In genomic region chr3:109858276-109858675, GRCm38 (mm10) we compare ENCODE assay signal across 24 mouse cellular contexts.
DNase-seq lines count a peak whose midpoint lies in the region; ATAC-seq and TF ChIP-seq lines count a peak whose summit lies in the region.
"Had no signal": no experiment of that assay in that cellular context is flagged by ENCODE, and none has a peak within 500 bp of the region (broad histone marks: within the 10 kb centered on the region; RNA-seq: fewer than 3 reads in every experiment).

No protein-coding gene starts in this region.

- H3K4me1 ChIP-seq in hindbrain, postnatal 0 days (ENCODE audit: insufficient read depth, low read length) = no peaks in the 10 kb centered on the region
- no peaks in the 10 kb centered on the region for H3K4me1 ChIP-seq in hindbrain, embryonic 11.5 days (replicated peaks; ENCODE audit: control insufficient read depth, insufficient read depth, low read length)
- H3K4me1 ChIP-seq: embryonic facial prominence, embryonic 12.5 days; heart, embryonic 15.5 days; kidney, embryonic 15.5 days; liver, embryonic 12.5 days had no signal

- no peak overlapping the region for H3K9ac ChIP-seq in hindbrain, postnatal 0 days (replicated peaks; ENCODE audit: low read length)
- no peak overlapping the region for H3K9ac ChIP-seq in hindbrain, embryonic 11.5 days (ENCODE audit: low read depth, low read length)
- H3K9ac ChIP-seq: embryonic facial prominence, embryonic 12.5 days; heart, embryonic 15.5 days; hindbrain, embryonic 14.5 days; kidney, embryonic 15.5 days; liver, embryonic 12.5 days; liver, postnatal 0 days had no signal

- no peak overlapping the region for H3K4me3 ChIP-seq in hindbrain, postnatal 0 days (ENCODE audit: low read length)
- H3K4me3 ChIP-seq in hindbrain, embryonic 11.5 days (ENCODE audit: low read depth, low read length) = no peak overlapping the region
- H3K4me3 ChIP-seq: embryonic facial prominence, embryonic 12.5 days; heart, embryonic 15.5 days; kidney, embryonic 15.5 days; left cerebral cortex, adult 2 months; liver, embryonic 12.5 days had no signal

- H3K9me3 ChIP-seq in hindbrain, postnatal 0 days (ENCODE audit: low read length) = no peaks in the 10 kb centered on the region
- no peaks in the 10 kb centered on the region for H3K9me3 ChIP-seq in hindbrain, embryonic 11.5 days (ENCODE audit: control insufficient read depth, low read length)
- H3K9me3 ChIP-seq: embryonic facial prominence, embryonic 12.5 days; heart, embryonic 15.5 days; kidney, embryonic 15.5 days; liver, embryonic 12.5 days had no signal

- no peaks in the 10 kb centered on the region for H3K36me3 ChIP-seq in hindbrain, postnatal 0 days (ENCODE audit: insufficient read depth, low read length)
- H3K36me3 ChIP-seq in hindbrain, embryonic 11.5 days (ENCODE audit: control insufficient read depth, insufficient read depth, low read length) = no peaks in the 10 kb centered on the region
- H3K36me3 ChIP-seq: embryonic facial prominence, embryonic 12.5 days; G1E; heart, embryonic 15.5 days; kidney, embryonic 15.5 days; liver, embryonic 12.5 days had no signal

- peak; percentile 62 for DNase-seq in hindbrain, postnatal 0 days (ENCODE audit: low spot score)
- DNase-seq in hindbrain, embryonic 11.5 days (ENCODE audit: low spot score) = no peak
- DNase-seq in cerebellum, adult 8-10 months = peak; percentile 96
- DNase-seq in cerebellum, postnatal 25 days = peak; percentile 95 to 96
- DNase-seq in adrenal gland, adult 18-20 months (ENCODE audit: low spot score in 2 of 2) = no peak
- no peak for DNase-seq in heart, adult 9 months (ENCODE audit: low spot score in 2 of 2)
- DNase-seq: adrenal gland, adult 8-10 months; embryo, embryonic 11 days; gastrocnemius, postnatal 25 days; kidney, adult 18-20 months; kidney, postnatal 25 days; liver, postnatal 0 days; lung, postnatal 36 days had no signal

- 69% methylated on average over 1 of the region's 1 CpGs for WGBS in hindbrain, postnatal 0 days
- 90% methylated on average over 1 of the region's 1 CpGs for WGBS in hindbrain, embryonic 11.5 days

- no peak for TF ChIP-seq CTCF in hindbrain, postnatal 0 days (IDR thresholded peaks at IDR 0.05; ENCODE audit: low read depth)

- no peak overlapping the region for H3K4me2 ChIP-seq in hindbrain, postnatal 0 days (ENCODE audit: low read depth, low read length)
- H3K4me2 ChIP-seq in hindbrain, embryonic 11.5 days (replicated peaks; ENCODE audit: low read depth, low read length) = no peak overlapping the region
- H3K4me2 ChIP-seq: embryonic facial prominence, embryonic 12.5 days; heart, embryonic 15.5 days; hindbrain, embryonic 14.5 days; kidney, embryonic 15.5 days; liver, embryonic 12.5 days; midbrain, embryonic 11.5 days had no signal

- no peaks in the 10 kb centered on the region for H3K27me3 ChIP-seq in hindbrain, postnatal 0 days (ENCODE audit: insufficient read depth, low read length)
- no peaks in the 10 kb centered on the region for H3K27me3 ChIP-seq in hindbrain, embryonic 11.5 days (ENCODE audit: control insufficient read depth, insufficient read depth, low read length)
- H3K27me3 ChIP-seq: embryonic facial prominence, embryonic 12.5 days; heart, embryonic 15.5 days; kidney, embryonic 15.5 days; liver, embryonic 12.5 days had no signal

- no peak overlapping the region for H3K27ac ChIP-seq in hindbrain, postnatal 0 days
- no peak overlapping the region for H3K27ac ChIP-seq in hindbrain, embryonic 11.5 days (ENCODE audit: low read depth, low read length)
- H3K27ac ChIP-seq: embryonic facial prominence, embryonic 12.5 days; heart, embryonic 15.5 days; hindbrain, embryonic 14.5 days; kidney, embryonic 15.5 days; left cerebral cortex, adult 2 months; liver, embryonic 12.5 days had no signal

- ATAC-seq in hindbrain, postnatal 0 days = peak; percentile 79
- ATAC-seq in hindbrain, embryonic 11.5 days (ENCODE audit: low FRiP score) = no peak
- ATAC-seq in cerebellum, adult (ENCODE audit: insufficient number of reproducible peaks, low FRiP score, low TSS enrichment) = peak; percentile 99
- no peak for ATAC-seq in monocyte, adult 5-6 weeks (replicated peaks; ENCODE audit: insufficient number of reproducible peaks, low FRiP score, low TSS enrichment, poor library complexity, severe bottlenecking)
- ATAC-seq: forebrain, embryonic 14.5 days; liver, embryonic 12.5 days; liver, postnatal 0 days had no signal

Comparison
In these comparisons a context has a peak if more than half of its experiments do, and no peak if none do; other contexts are left out.
1. ATAC-seq: peak in hindbrain, postnatal 0 days (single experiment) and cerebellum, adult (single experiment); none in hindbrain, embryonic 11.5 days (single experiment) and monocyte, adult 5-6 weeks (single experiment).
2. DNase-seq: peak in hindbrain, postnatal 0 days (single experiment), cerebellum, adult 8-10 months (single experiment) and cerebellum, postnatal 25 days (2 of 2); none in hindbrain, embryonic 11.5 days (single experiment), adrenal gland, adult 18-20 months (0 of 2) and heart, adult 9 months (0 of 2).